Mouse (Mus musculus): ENCODE results near the gene Ulk4.

DNA sequence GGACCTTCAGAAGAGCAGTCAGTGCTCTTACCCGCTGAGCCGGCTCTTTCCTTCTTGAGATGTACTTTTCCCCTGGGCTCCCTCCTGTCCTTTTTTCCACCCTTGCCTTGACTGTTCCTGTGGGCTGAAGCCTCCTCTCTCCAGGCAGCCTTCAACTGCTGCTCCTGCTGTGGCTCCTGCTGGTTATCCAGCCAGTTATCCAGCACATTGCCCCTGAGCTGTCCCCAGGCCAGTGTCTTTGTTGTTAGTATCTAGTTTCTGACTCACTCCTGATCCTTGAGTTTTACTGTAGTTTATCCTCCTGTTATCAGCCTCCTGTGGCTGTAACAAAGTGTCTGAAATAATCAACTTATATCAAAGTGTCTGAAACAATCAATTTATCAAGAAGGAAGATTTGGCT, 44.1 kb upstream of the Ulk4 start:
- TF ChIP-seq CTCF (IDR thresholded peaks at IDR 0.05; ENCODE audit: low read depth) (no peak), EP300 (IDR thresholded peaks at IDR 0.05; ENCODE audit: low read depth) (no peak)

All from liver, postnatal 0 days (tissue).